Mouse (Mus musculus): ENCODE results near the gene Foxi2. TPM values are rescaled to one million over a fixed set of nuclear protein-coding genes. Genes with fewer than 3 reads are reported as not detected.

Foxi2 gene
- not detected in 2 replicates for polyA plus RNA-seq (2012; ENCODE audit: insufficient read depth, insufficient read length, missing spikeins)

DNA sequence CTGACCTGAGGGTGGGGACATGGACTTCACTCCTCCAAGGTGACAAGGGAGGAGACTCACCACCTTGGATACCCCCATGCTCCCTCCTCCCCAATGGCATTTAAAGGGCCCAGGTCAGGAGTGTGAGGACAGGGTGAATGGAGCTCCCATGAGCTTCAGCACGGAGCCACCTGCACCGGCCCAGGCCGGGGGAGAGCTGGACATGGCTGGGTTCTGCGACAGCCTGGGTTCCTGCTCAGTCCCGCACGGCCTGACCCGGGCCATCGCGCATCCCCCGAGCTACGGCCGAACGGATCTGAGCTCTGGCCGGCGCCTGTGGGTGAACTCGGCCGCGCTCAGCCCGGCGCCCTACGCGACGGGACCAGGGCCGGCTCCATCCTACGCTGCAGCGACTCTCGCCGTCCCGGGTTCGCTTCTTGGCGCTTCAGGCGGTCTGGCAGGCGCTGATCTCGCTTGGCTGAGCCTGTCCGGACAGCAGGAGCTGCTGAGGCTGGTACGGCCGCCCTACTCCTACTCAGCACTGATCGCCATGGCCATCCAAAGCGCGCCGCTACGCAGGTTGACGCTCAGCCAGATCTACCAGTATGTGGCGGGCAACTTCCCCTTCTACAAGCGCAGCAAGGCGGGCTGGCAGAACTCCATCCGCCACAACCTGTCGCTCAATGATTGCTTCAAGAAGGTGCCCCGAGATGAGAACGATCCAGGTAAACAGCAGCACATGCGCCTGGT is at the start of gene Foxi2:
Gene Foxi2, plus strand, starts transcription at position 72 of the 729 bp plus-strand sequence.
- H3K4me1 ChIP-seq (ENCODE audit: control insufficient read depth, insufficient read depth, low read length) = no peaks in the 10 kb centered on the region
- no peak within 1 kb of the TSS for H3K4me3 ChIP-seq (ENCODE audit: insufficient read depth, low read length)
- no peak within 1 kb of the TSS for H3K27ac ChIP-seq (ENCODE audit: insufficient read depth, low read depth, low read length)
- TF ChIP-seq CTCF (IDR thresholded peaks at IDR 0.05; ENCODE audit: low read depth, low read length) (no peak), POLR2A (IDR thresholded peaks at IDR 0.05; ENCODE audit: borderline replicate concordance, low read depth, low read length) (no peak)

DNA sequence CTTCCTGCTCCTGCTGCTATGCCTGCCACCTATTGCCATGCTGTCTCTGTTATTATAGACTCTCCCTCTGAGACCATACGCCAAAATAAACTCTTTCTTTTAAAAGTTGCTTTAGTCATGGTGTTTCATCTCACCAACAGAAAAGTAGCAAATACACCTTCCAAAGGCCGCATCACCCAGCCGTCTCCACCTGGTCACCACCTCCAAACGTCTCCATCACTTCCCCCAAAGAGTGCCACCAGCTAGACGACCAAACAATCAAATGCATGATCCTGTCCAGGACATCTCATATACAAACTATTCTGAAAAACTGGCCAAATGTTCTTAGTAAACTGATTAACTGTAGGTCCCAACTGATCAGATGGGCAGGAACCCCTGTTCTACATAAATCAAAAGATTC is 45.5 kb upstream of the Foxi2 start:
- no peak overlapping the region for H3K27ac ChIP-seq (ENCODE audit: insufficient read depth, low read depth, low read length)
- H3K4me1 ChIP-seq (ENCODE audit: control insufficient read depth, insufficient read depth, low read length) = no peaks in the 10 kb centered on the region
- no peak overlapping the region for H3K4me3 ChIP-seq (ENCODE audit: insufficient read depth, low read length)
- TF ChIP-seq POLR2A (IDR thresholded peaks at IDR 0.05; ENCODE audit: borderline replicate concordance, low read depth, low read length) = no peak
- no peak for TF ChIP-seq CTCF (IDR thresholded peaks at IDR 0.05; ENCODE audit: low read depth, low read length)

DNA sequence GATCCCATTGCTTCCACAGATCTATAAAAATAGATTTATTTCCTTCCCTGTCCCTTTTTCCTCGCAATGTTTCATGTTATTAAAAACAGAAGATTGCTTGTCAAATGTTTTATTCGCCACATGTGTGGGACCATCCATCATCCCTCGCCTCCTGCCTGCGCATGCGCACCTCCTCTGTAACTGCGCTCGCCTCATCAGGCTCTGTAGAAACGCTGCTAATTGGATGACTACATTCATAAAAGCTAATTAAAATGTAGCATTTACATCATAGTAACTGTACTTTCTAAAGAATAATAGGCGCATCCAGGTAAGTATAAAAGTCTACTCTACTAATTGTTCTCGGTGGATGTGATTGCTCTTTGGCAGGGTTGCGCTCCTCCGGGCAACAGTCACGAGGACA is 34.1 kb upstream of the Foxi2 start:
- Histone ChIP-seq H3K4me1 (ENCODE audit: control insufficient read depth, insufficient read depth, low read length) (no peaks in the 10 kb centered on the region), H3K27ac (ENCODE audit: insufficient read depth, low read depth, low read length) (no peak overlapping the region), H3K4me3 (ENCODE audit: insufficient read depth, low read length) (no peak overlapping the region)
- no peak for TF ChIP-seq CTCF (IDR thresholded peaks at IDR 0.05; ENCODE audit: low read depth, low read length)

DNA sequence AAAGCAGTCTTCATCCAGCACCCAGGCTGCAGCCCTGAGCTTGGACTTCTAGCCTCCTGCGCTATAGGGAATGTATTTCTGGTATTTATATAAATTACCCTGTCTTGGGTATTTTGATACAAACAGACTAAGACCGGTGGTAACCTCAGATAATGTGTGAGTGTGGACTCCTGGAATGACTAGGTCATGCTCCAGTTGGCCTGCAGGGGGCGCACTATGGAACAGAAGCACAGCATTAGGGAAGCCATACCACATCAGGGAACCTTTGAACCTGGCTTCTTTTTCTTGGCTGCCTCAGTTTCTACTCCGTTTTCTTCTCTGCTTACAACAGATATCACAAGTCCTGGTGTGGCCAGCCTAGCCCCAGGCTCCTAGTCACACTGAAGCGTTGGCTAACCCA is 33.2 kb upstream of the Foxi2 start:
- no peak overlapping the region for H3K4me3 ChIP-seq (ENCODE audit: insufficient read depth, low read length)
- no peaks in the 10 kb centered on the region for H3K4me1 ChIP-seq (ENCODE audit: control insufficient read depth, insufficient read depth, low read length)
- H3K27ac ChIP-seq (ENCODE audit: insufficient read depth, low read depth, low read length) = no peak overlapping the region
- TF ChIP-seq POLR2A (IDR thresholded peaks at IDR 0.05; ENCODE audit: borderline replicate concordance, low read depth, low read length) = no peak
- peak; percentile 54; the same call in 1 of the 2 replicates for TF ChIP-seq CTCF (IDR thresholded peaks at IDR 0.05; ENCODE audit: low read depth, low read length)

DNA sequence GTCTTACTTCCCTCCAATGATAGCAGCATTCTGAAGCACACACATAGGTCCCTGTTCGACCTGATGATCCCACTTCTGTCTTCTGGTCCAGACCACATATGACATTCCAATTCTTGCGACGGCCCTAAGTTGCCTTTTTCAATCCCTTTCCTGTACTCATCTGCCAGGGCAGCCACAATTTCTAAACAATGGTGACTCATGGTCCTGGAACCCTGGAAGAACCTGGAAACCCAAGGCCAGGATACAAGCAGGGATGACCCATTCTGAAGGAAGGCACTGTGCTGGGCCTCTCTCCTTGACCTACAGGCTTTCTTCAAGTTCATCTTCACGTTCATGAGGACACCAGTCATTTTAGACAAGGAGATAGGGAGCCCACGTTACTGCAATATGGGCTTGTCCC is 31.8 kb upstream of the Foxi2 start:
- TF ChIP-seq POLR2A (IDR thresholded peaks at IDR 0.05; ENCODE audit: borderline replicate concordance, low read depth, low read length) (no peak), CTCF (IDR thresholded peaks at IDR 0.05; ENCODE audit: low read depth, low read length) (no peak)
- H3K4me3 ChIP-seq (ENCODE audit: insufficient read depth, low read length) = no peak overlapping the region
- H3K4me1 ChIP-seq (ENCODE audit: control insufficient read depth, insufficient read depth, low read length) = no peaks in the 10 kb centered on the region
- H3K27ac ChIP-seq (ENCODE audit: insufficient read depth, low read depth, low read length) = no peak overlapping the region

DNA sequence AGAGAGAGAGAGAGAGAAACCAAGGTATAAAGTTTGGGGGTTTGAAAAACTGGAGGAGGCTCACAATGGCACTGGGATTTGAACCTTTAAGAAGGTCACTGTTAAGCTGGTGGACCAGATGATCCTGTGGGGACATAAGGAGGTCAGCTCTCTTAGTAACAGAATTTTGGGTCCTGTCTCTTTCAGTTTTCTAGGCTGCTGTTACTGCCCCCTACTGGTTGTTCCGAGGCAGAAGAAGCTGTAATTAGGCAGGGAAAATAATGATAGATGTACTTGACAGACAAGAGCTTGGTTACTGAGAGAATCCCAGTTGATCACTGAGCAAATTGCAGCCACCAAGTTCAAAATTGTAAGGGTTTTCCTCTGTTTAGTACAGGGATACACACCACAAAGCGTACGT is 21.1 kb upstream of the Foxi2 start:
- no peak overlapping the region for H3K4me3 ChIP-seq (ENCODE audit: insufficient read depth, low read length)
- TF ChIP-seq CTCF (IDR thresholded peaks at IDR 0.05; ENCODE audit: low read depth, low read length) (no peak), POLR2A (IDR thresholded peaks at IDR 0.05; ENCODE audit: borderline replicate concordance, low read depth, low read length) (no peak)
- no peaks in the 10 kb centered on the region for H3K4me1 ChIP-seq (ENCODE audit: control insufficient read depth, insufficient read depth, low read length)
- H3K27ac ChIP-seq (ENCODE audit: insufficient read depth, low read depth, low read length) = no peak overlapping the region

DNA sequence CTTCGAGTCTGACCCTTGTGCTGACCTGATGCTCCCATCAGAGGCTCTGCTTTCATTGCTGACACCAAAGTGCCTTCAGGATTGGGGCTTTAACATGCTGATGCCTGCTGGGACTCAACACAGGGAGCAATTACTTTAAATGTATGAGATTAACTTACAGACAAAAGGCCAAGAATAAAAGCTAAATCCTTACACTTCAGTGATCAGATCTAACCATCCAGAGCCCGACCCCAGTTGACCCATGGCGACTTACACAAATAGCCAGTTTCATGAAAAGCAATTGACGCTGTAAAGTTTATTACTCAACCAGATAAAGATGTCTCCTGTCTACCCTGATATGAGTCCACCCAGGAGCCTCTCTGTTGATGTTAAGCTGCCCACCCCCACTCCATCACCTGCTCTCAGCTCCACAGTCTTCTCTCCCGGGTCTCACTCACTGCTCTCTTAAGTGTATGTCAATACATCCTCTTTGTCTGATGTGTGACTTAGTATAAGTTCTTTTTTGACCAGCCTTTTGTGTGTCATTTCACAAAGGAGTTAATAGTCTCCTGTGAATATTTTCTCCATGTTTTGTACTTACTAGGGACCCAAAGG is 17.1 kb upstream of the Foxi2 start:
- no peak overlapping the region for H3K27ac ChIP-seq (ENCODE audit: insufficient read depth, low read depth, low read length)
- H3K4me3 ChIP-seq (ENCODE audit: insufficient read depth, low read length) = no peak overlapping the region
- H3K4me1 ChIP-seq (ENCODE audit: control insufficient read depth, insufficient read depth, low read length) = no peaks in the 10 kb centered on the region
- TF ChIP-seq POLR2A (IDR thresholded peaks at IDR 0.05; ENCODE audit: borderline replicate concordance, low read depth, low read length) (no peak), CTCF (IDR thresholded peaks at IDR 0.05; ENCODE audit: low read depth, low read length) (no peak)

DNA sequence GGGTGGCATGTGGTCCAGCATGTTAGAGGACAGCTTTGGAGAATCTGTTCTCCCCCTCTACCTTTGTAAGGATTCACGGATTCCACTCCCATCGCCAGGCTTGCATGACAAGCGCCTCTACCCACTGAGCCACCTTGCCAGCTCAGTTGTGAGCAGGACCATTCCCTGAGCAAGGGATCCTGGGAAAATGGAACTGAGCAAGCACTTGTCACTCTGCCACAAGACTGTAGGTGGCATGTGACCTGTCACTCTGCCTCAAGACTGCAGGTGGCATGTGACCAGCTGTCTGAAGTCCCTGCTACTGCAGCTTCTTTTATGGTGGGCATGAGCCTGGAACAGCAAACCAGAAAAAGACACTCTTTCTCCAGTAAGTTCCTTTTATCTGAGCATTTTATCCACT is 15.7 kb upstream of the Foxi2 start:
- TF ChIP-seq POLR2A (IDR thresholded peaks at IDR 0.05; ENCODE audit: borderline replicate concordance, low read depth, low read length) (no peak), CTCF (IDR thresholded peaks at IDR 0.05; ENCODE audit: low read depth, low read length) (no peak)
- no peaks in the 10 kb centered on the region for H3K4me1 ChIP-seq (ENCODE audit: control insufficient read depth, insufficient read depth, low read length)
- no peak overlapping the region for H3K4me3 ChIP-seq (ENCODE audit: insufficient read depth, low read length)
- H3K27ac ChIP-seq (ENCODE audit: insufficient read depth, low read depth, low read length) = no peak overlapping the region

DNA sequence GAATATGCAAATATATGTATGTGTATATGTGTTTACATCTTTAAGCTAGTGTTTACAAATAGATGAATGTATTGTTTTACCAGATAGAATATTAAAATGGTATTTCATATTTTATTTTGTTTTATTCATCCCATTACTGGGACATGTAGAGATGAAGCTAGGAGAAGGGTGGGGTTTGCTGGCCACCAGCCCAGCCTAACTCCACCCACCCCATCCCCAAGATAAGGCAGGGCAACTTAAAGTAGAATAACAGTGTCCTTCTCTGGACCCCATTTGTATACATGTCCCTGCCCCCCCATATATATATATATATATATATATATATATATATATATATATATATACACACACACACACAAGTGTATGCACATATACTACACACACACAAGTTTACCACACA is 14.9 kb upstream of the Foxi2 start:
- Histone ChIP-seq H3K27ac (ENCODE audit: insufficient read depth, low read depth, low read length) (no peak overlapping the region), H3K4me1 (ENCODE audit: control insufficient read depth, insufficient read depth, low read length) (no peaks in the 10 kb centered on the region), H3K4me3 (ENCODE audit: insufficient read depth, low read length) (no peak overlapping the region)
- no peak for TF ChIP-seq CTCF (IDR thresholded peaks at IDR 0.05; ENCODE audit: low read depth, low read length)
- no peak for TF ChIP-seq POLR2A (IDR thresholded peaks at IDR 0.05; ENCODE audit: borderline replicate concordance, low read depth, low read length)

DNA sequence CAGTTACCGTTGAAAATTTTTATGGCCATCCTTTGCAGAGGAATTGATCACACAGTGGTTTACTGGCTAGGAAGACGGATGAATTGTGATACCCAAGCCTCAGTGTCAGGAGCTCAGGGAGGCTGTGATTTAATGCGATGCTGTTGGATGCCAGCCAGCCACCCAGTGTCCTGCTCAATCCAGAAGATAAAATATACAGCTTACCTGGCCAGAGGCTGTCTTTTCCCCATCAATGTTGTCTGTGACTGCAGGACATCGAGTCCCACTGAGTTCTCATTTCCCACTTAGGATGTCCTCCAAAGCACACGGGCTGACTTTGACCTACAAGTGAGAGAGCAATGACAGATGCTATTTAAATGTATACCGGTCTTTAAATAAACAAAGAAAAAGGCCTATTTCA is 13.0 kb upstream of the Foxi2 start:
- H3K4me1 ChIP-seq (ENCODE audit: control insufficient read depth, insufficient read depth, low read length) = no peaks in the 10 kb centered on the region
- H3K4me3 ChIP-seq (ENCODE audit: insufficient read depth, low read length) = no peak overlapping the region
- no peak overlapping the region for H3K27ac ChIP-seq (ENCODE audit: insufficient read depth, low read depth, low read length)
- no peak for TF ChIP-seq CTCF (IDR thresholded peaks at IDR 0.05; ENCODE audit: low read depth, low read length)

Measured in bone marrow macrophage, adult 2 months (primary cell).